Mouse (Mus musculus) cerebellum, adult 2 months (tissue): ENCODE measurements around the gene Ddc. TPM values are rescaled to one million over a fixed set of nuclear protein-coding genes. Genes with fewer than 3 reads are reported as not detected.

Source experiments
- DNase-seq, 2 experiments: peaks; one replicate each; pipeline ENCODE4 v3.0.0; 2021
- H3K27ac ChIP-seq: fragments of 200-500 bp; 2 replicates; pipeline ENCODE4 v1.5.1; 2012; ENCODE audit warnings: low read length, control low read depth, inconsistent platforms; ENCODE audit not compliant: insufficient read depth
- H3K27me3 ChIP-seq: fragments of 200-500 bp; 2 replicates; pipeline ENCODE4 v1.6.1; 2012; ENCODE audit warnings: inconsistent platforms, mild to moderate bottlenecking, low read length, moderate library complexity; ENCODE audit not compliant: control insufficient read depth, insufficient read depth
- H3K4me1 ChIP-seq: fragments of 200-500 bp; 2 replicates; pipeline ENCODE4 v1.6.1; 2011; ENCODE audit warnings: low read length; ENCODE audit not compliant: control insufficient read depth, insufficient read depth
- H3K4me3 ChIP-seq: fragments of 200-500 bp; replicated peaks from 2 replicates; pipeline ENCODE3; 2011; ENCODE audit warnings: mild to moderate bottlenecking, low read depth, low read length, control low read depth; ENCODE audit not compliant: insufficient read depth
- CTCF ChIP-seq: fragments of 200-500 bp; IDR thresholded peaks from 2 replicates; pipeline ENCODE4 v1.5.1; 2011; ENCODE audit warnings: low read depth, mild to moderate bottlenecking, control low read depth, low read length, moderate library complexity, borderline replicate concordance; ENCODE audit not compliant: insufficient read depth
- POLR2A ChIP-seq: fragments of 200-500 bp; IDR thresholded peaks from 2 replicates; pipeline ENCODE4 v1.6.1; 2011; ENCODE audit warnings: low read length, control low read depth, borderline replicate concordance; ENCODE audit not compliant: insufficient read depth
- WGBS: fragments of 180-500 bp; shearing (Covaris S2); methylation state at CpG from one replicate; pipeline ENCODE4 v1.1.7; 2018; 5-methylcytosine and 5-hydroxymethylcytosine counted together
- polyA plus RNA-seq: library from polyadenylated mRNA; depleted of rRNA; stranded (reverse); fragments of >200 nt; gene quantifications from 2 replicates; pipeline ENCODE4 v1.2.3, GENCODE M21; 2012

Gene Ddc
- polyA plus RNA-seq, 1 experiment: 13.1 TPM

DNA sequence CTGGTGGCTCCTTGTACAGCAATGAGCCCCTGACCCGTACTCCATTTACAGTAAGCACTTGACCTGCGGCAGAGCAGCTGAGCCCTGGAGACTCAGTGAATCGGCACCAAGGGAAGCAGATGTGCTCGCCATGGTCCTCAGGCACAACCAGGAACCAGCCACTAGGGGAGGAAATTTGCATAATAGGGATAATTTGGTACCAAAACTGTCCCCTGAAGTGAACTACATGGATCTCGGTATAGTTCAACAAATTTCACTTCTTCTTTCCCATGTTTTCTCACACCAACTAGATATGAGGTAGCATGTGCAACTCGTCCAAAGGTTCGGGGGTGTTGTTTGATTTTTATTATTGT, 121.1 kb downstream of the Ddc start:
- Histone ChIP-seq H3K4me3 (no peak overlapping the region), H3K27ac (no peak overlapping the region), H3K27me3 (no peaks in the 10 kb centered on the region), H3K4me1 (no peaks in the 10 kb centered on the region)
- no peak for DNase-seq
- WGBS: 81% methylated on average over 7 of the region's 7 CpGs
- TF ChIP-seq POLR2A: no peak
- no peak for TF ChIP-seq CTCF

DNA sequence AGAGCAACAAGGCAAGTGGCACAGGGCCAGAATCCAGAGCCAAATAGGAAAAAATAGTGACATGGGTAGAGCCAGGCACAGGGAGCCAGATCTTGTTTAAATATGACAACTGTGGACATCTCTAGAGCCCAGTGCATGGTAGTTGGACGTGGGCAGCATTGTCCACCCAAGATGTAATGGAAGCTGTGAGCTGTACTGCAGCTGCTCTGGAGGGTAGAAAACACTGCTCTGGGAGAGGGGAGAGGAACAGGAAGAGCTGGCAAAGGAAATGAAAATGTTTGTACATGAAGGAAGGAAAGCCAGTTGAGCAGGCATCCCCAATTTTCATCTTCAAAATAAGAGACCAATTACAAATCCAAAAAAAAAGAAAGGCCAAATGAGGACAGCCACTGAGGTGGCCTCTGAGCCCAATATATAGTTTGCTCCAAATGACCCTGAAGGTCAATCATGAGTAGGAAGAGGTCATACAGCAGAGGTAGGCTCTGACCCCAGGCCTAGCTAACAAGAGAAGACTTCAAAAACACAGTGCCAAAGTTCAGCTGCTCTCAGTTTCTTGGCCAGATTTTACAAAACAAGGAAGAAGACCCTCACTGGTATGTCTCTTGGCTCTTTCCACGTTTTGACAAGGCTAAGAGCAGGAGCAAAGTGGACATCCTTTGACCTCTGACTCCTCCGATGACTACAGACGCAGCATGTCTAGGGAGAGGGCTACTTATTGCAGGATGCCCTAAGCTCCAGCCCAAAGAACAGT, 121.7 kb downstream of the Ddc start:
- 60% methylated on average over 4 of the region's 4 CpGs for WGBS

DNA sequence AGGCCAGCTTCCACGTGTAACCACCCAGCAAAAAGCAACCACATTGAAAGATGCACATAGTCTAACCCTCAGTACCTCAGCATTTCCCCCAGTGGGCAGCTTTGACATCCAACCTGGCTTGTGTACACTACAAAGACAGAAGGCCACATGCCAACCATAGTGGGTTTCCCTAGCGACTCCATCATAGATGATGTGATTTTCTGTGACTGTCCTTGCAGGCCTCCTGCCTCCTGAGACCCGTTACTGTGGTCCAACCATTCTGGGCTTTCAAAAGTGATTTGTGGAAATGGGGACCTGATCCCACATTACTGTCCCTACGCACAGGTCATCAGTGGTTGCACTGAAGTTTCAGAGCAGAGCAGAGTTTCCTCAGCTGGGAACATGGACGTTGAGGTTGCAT, 123.1 kb downstream of the Ddc start:
- no peaks in the 10 kb centered on the region for H3K27me3 ChIP-seq
- H3K4me1 ChIP-seq: no peaks in the 10 kb centered on the region
- no peak for TF ChIP-seq POLR2A
- no peak for TF ChIP-seq CTCF
- H3K4me3 ChIP-seq: no peak overlapping the region
- H3K27ac ChIP-seq: no peak overlapping the region
- 69% methylated on average over 5 of the region's 5 CpGs for WGBS
- DNase-seq: no peak

More for the DNA sequence above, 121.7 kb downstream of the Ddc start:
- Histone ChIP-seq H3K27ac (no peak overlapping the region), H3K4me3 (no peak overlapping the region), H3K4me1 (no peaks in the 10 kb centered on the region), H3K27me3 (no peaks in the 10 kb centered on the region)
- no peak for TF ChIP-seq CTCF
- no peak for TF ChIP-seq POLR2A
- DNase-seq: no peak

- WGBS: 95% methylated on average over 4 of the region's 4 CpGs
These were observed 123.6 kb downstream of the Ddc start for GRCm38 (mm10) chr11:11774384-11774783.

GRCm38 (mm10) chr11:11772196-11772595, 125.7 kb downstream of the Ddc start:
- Histone ChIP-seq H3K4me1 (no peaks in the 10 kb centered on the region), H3K4me3 (no peak overlapping the region), H3K27ac (no peak overlapping the region), H3K27me3 (no peaks in the 10 kb centered on the region)
- TF ChIP-seq POLR2A (no peak), CTCF (no peak)
- WGBS: 96% methylated on average over 4 of the region's 4 CpGs
- DNase-seq: no peak

More at GRCm38 (mm10) chr11:11774384-11774783, 123.6 kb downstream of the Ddc start:
- no peak overlapping the region for H3K4me3 ChIP-seq
- H3K4me1 ChIP-seq: no peaks in the 10 kb centered on the region
- TF ChIP-seq CTCF (no peak), POLR2A (no peak)
- no peaks in the 10 kb centered on the region for H3K27me3 ChIP-seq
- no peak for DNase-seq
- H3K27ac ChIP-seq: no peak overlapping the region

DNA sequence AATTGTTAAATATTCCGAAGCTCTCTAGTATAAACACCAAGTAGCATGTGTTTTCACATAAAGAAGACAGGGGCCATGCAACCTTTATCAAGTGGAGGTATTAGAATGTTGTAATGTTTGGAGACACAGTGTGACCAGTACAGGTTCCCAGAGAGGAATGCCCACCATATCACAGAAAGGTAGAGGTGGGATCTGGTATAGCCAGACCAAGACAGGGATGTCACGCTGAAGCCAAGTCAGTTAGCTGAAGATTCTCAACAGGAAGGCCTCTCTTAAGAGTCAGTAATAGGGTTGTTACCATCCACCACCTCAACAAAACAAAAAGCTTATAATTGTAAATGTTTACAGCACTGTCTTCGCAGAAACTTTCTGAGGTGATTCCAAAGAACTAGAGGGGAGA, 127.3 kb downstream of the Ddc start:
- Histone ChIP-seq H3K4me3 (no peak overlapping the region), H3K4me1 (no peaks in the 10 kb centered on the region), H3K27me3 (no peaks in the 10 kb centered on the region), H3K27ac (no peak overlapping the region)
- 94% methylated on average over 3 of the region's 3 CpGs for WGBS
- TF ChIP-seq CTCF (no peak), POLR2A (no peak)
- no peak for DNase-seq

DNA sequence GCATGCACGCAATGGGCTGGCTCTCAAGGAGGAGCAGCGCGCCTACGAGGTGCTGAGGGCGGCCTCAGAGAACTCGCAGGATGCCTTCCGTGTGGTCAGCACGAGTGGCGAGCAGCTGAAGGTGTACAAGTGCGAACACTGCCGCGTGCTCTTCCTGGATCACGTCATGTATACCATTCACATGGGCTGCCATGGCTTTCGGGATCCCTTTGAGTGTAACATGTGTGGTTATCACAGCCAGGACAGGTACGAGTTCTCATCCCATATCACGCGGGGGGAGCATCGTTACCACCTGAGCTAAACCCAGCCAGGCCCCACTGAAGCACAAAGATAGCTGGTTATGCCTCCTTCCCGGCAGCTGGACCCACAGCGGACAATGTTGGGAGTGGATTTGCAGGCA, 128.7 kb downstream of the Ddc start:
- H3K27ac ChIP-seq: no peak overlapping the region
- TF ChIP-seq CTCF (no peak), POLR2A (no peak)
- DNase-seq: no peak
- no peaks in the 10 kb centered on the region for H3K4me1 ChIP-seq
- no peak overlapping the region for H3K4me3 ChIP-seq
- H3K27me3 ChIP-seq: no peaks in the 10 kb centered on the region
- WGBS: 92% methylated on average over 20 of the region's 20 CpGs

DNA sequence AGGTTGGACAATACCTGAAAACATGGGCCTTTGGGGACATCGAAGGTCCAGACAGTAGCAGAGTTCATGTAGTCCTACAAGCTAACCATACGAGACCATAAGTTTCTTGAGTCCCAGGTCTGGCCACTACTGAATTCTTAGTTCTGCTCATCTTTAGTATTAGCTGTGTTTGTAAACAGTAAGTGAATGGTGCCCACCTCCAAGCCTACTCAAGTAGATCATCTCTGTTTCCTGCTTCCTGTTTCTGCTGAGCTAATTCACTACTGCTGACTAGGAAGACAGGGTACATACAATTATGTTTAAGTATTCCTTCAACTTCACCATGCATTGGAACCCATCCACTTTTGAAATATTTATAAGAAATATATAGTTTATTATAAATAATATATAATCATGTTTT, 129.9 kb downstream of the Ddc start:
- no peak overlapping the region for H3K4me3 ChIP-seq
- DNase-seq: no peak
- H3K4me1 ChIP-seq: no peaks in the 10 kb centered on the region
- no peak overlapping the region for H3K27ac ChIP-seq
- WGBS: 90% methylated on average over 2 of the region's 2 CpGs
- H3K27me3 ChIP-seq: no peaks in the 10 kb centered on the region
- no peak for TF ChIP-seq CTCF
- no peak for TF ChIP-seq POLR2A
